Mouse (Mus musculus) lung, postnatal 36 days (tissue): ENCODE results near the gene Zfp219.

Source experiments
- DNase-seq: peaks from one replicate; pipeline ENCODE4 v3.0.0; 2022; ENCODE audit warnings: mixed read lengths

Gene Zfp219

GRCm38 (mm10) chr14:51996866-51997265 is 23.7 kb downstream of the Zfp219 start:
- no peak for DNase-seq

- DNase-seq = peak; percentile 29
Observed at GRCm38 (mm10) chr14:51996231-51996841, 24.2 kb downstream of the Zfp219 start.

GRCm38 (mm10) chr14:51995219-51995871 is 25.2 kb downstream of the Zfp219 start:
- no peak for DNase-seq

GRCm38 (mm10) chr14:51994453-51994852 is 26.1 kb downstream of the Zfp219 start:
- DNase-seq = no peak

- DNase-seq = peak; percentile 35
Observed at GRCm38 (mm10) chr14:51989461-51989970, 31.0 kb downstream of the Zfp219 start.

GRCm38 (mm10) chr14:51988731-51989130 is 31.8 kb downstream of the Zfp219 start:
- DNase-seq = no peak

- DNase-seq = no peak
Observed at GRCm38 (mm10) chr14:51987177-51987576, 33.4 kb downstream of the Zfp219 start.

GRCm38 (mm10) chr14:51986153-51986505 is 34.4 kb downstream of the Zfp219 start:
- no peak for DNase-seq

GRCm38 (mm10) chr14:51985301-51986152 is 35.0 kb downstream of the Zfp219 start:
- DNase-seq = peak; percentile 73

- peak; percentile 74 for DNase-seq
Observed at GRCm38 (mm10) chr14:51984247-51985231, 36.0 kb downstream of the Zfp219 start, which contains the start of gene Arhgef40. Arhgef40 (plus strand) TSS chr14:51984719.

- no peak for DNase-seq
Observed at GRCm38 (mm10) chr14:51983855-51984246, 36.7 kb downstream of the Zfp219 start.

GRCm38 (mm10) chr14:51983251-51983650 is 37.3 kb downstream of the Zfp219 start:
- DNase-seq = no peak

- no peak for DNase-seq
Observed at GRCm38 (mm10) chr14:51979252-51979651, 41.3 kb downstream of the Zfp219 start.

GRCm38 (mm10) chr14:51967400-51967799 is 53.1 kb downstream of the Zfp219 start:
- no peak for DNase-seq

GRCm38 (mm10) chr14:51960316-51960715 is 60.2 kb downstream of the Zfp219 start:
- DNase-seq = no peak
